Mouse (Mus musculus): ENCODE data around the gene Chek2.
"Not testable (repeated sequence)": the region's sequence is repeated elsewhere in the genome, so short reads cannot be mapped to it uniquely, and the experiment has no call there.

The Chek2 gene

DNA sequence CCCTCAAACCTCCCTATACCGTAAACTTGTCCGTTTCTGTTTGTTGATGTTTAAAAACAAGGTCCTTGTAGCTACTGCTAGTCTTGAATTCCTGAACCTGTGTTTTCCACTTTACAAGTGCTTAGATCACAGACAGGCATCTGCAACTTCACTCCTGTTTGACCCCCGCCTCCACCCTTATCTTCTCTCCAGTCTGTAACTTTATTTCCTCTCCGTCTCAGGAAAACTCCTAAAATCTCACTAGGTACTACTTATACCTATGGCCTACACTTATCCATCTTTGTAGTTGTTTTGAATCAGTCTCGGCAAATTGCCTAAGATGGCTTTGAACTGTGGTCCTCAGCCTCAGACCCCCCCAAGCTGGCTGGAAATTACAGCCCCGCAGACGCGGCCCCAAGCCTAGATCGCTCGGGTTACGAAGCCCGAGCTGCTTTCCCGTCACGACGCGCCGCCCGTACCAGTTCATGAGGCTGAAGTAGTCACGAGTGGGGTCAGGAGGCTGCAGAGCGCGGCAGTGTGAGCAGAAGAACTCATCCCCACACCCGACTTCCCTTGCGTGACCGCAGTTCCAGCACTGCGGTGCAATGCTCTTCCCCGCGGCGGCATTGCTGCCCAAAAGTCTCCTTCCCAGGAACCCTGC lies 621 bp upstream of the Chek2 start:
- no peak for DNase-seq (ENCODE audit: low read depth in 1 of 2, low spot score in 2 of 2)

DNA sequence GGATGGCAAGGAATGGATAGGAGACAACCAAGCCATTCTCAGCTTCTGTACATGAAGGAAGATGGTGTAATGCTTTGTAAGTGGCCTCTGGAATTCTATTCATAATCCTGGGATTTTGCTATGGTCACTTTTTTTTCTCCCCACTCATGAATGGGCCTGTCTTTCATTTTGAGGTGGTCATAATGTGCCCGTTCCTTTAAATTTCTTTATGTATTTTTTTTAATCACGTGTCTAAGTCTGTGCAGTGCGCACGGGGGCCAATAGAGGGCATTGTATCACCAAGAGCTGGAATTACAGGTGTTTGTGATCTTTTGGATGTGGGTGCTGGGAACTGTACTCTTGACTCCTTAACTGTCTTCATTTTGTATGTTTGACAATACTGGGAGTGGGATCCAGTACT lies 686 bp downstream of the Chek2 start:
- DNase-seq (ENCODE audit: low read depth in 1 of 2, low spot score in 2 of 2): peak; percentile 19 to 52

DNA sequence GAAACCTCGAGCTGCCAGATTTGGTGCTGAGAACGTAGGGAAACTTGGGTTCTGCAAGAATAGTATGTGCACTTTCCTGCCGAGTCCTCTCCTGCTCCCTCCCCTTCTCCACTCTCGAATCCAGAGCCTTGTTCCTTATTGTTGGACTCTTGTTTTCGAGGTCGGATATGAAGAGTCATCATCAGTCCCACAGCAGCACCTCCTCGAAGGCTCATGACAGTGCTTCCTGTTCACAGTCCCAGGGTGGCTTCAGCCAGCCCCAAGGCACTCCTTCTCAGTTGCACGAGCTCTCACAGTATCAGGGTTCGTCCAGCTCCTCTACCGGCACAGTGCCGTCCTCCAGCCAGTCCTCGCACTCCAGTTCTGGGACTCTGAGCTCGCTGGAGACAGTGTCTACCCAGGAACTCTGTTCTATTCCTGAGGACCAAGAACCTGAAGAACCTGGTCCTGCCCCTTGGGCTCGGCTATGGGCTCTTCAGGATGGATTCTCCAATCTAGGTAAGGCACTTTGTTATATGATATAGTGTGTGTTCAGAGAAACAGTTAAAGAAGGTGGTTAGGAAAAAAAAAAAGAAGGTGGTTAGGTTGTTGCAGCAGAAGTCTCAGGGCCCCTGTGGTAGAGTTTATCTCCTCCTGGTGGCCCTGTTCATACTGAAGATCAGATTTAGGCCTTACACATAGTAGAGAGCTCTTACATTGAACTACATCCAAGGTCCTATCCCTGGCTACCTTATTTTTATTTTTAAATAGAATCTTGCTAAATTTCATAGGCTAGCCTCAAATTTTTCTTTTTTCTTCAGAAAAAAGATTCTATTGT lies 1.5 kb downstream of the Chek2 start:
- DNase-seq (ENCODE audit: low read depth in 1 of 2, low spot score in 2 of 2): no peak

DNA sequence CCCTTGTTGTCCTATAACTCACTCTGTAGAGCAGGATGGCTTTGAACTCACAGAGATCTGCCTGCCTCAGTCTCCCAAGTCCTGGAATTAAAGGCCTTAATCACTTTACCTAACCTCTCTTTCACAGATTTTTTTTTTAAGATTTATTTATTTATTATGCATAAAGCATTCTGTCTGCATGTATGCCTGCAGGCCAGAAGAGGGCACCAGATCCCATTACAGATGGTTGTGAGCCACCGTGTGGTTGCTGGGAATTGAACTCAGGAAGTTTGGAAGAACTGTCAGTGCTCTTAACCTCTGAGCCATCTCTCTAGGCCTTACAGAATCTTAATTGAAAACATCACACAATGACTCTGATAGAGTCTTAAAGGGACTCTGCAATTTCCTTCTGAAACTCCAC lies 13.2 kb downstream of the Chek2 start:
- DNase-seq (ENCODE audit: low read depth in 1 of 2, low spot score in 2 of 2): no peak

DNA sequence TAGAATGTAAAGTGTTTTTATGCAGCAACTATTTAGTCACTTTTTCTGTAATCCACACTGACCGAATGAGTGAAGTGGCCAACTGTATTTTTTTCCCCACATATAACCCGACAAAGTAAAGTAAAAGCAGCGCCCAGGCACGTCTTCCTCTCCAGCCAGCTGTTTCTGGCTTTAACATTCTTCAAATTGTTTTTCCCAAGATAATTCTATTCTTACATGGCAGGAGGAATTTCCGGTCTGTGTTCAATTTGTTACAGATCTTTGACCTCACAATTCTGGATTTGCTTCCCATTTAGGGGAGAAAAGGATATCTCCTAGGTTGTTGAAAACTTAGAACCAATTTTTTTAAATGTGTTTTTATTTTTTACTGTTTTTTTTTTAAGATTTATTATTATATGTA lies 17.3 kb downstream of the Chek2 start:
- DNase-seq (ENCODE audit: low read depth in 1 of 2, low spot score in 2 of 2): no peak

DNA sequence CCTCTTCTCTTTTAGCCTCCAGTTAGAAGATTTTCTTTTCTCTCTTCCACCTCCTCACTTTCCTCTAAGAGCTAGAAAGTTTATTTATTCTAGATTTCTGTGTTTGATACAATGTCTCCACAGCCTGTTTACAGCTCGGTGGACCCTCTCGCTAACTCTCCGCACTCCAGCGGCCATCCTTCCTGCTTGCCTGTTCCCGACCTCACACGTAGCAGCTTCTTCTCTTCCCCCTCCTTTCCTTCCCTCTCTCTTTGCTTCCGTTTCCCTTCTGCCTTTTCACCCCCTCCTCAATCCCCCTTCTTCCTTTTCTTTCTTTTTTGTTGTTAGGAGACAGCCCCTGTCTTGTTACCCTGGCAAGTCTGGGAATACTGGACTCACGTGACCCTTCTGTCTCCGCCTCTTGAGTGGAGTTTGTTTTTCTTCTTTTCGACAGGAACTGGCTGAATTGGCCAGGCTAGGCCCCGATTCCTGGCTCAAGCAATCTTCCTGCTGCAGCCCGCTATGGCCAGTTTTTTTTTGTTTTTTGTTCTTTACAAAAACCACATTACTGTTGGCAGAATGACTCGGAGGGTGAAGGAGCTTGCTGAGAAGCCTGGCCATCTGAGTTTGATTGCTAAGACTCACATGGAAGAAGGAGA lies 19.4 kb downstream of the Chek2 start:
- no peak for DNase-seq (ENCODE audit: low read depth in 1 of 2, low spot score in 2 of 2)

DNA sequence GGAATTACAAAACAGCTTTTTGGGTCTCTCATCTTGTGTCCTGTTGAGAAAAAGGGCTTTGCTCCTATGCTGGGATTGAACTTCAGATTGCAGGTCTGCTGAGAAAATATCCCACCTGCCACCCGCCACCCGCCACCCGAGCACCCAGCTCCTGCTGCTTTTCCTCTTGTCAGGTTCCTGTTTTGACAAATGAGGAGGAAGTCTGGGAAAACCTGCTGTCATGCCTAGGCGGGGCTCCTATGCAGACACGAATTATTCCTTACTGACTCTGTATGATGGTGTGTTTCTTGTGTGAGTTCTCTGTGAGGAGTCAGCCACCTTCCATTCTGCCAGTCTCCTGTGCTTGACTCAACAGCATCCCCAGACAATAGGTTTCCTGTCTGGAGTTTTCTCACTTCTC lies 20.7 kb downstream of the Chek2 start:
- no peak for DNase-seq (ENCODE audit: low read depth in 1 of 2, low spot score in 2 of 2)

DNA sequence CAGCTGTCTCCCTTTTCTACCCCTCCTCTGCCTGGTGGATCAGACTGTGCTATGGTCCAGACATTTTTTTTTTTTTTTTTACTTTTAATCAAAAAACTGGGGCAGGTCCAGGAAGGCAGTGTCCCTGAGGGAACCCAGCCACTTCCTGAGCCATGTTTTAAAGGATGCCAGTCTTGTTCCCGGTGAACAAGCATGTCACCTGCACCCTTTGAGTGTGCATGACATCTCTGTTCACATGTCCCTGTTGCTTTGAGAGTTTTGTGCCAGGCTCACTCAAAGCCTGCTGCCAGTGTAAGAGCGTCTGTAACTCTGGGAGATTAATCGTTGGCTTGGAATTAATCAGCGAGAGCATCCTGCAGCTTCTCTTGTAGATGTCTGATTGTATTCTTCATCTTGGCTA lies 28.7 kb downstream of the Chek2 start:
- no peak for DNase-seq (ENCODE audit: low read depth in 1 of 2, low spot score in 2 of 2)

DNA sequence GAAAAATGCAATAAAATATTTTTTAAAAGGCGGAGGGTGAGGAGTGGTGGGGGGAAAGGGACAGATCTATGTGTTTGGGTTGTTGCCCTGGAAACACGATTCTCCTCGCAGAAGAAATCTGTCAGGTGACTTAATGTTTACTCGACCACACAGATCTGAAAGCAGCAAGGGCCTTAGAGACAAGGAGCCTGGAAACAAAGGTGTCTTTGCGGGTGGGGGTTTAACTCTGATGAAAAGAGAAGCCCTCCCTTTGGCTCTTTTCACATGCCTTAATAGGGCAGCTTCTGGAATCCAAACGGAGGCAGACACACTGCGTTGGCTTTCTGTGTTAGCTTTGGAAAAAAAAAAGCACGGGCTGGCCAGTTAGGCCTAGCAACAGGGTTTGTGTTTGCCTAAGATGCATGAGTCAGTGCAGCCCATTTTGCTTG lies 29.5 kb downstream of the Chek2 start:
- DNase-seq (ENCODE audit: low read depth in 1 of 2, low spot score in 2 of 2): no peak

DNA sequence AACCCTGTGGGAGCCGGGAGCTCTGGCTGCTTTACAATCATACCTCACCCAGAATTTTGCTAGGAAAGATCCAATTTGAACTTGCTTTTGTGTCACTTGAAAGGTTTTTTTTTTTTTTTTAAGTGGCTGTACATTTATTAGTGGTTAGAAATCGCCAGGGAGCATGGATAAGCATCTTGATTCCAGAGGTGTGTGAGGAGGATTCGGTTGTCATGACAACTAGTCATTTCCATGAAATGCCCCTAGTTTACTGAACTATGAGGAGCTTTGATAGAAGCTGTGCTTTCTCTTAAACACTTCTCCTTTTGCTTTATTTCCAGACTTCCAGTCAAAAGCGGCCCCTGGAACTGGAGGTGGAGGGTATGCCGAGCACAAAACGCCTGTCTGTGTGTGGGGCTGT lies 33.4 kb downstream of the Chek2 start:
- no peak for DNase-seq (ENCODE audit: low read depth in 1 of 2, low spot score in 2 of 2)

DNA sequence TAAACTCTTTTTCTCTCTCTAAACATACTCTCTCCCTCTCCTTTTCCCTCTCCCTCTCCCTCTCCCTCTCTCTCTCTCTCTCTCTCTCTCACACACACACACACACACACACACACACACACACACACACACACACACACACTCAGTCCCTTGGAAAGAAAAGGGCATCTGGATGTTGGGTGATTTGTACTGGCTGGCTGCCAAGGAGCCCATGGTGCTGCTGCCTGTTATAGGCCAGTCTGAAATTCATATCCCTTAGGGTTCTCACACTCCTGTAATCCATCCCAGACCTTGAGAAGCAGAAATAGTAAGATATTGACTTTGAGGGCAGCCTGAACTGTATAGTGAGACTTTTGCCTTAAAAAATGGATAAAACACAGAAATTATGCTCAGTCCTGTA lies 34.9 kb downstream of the Chek2 start:
- DNase-seq (ENCODE audit: low read depth in 1 of 2, low spot score in 2 of 2): no peak

DNA sequence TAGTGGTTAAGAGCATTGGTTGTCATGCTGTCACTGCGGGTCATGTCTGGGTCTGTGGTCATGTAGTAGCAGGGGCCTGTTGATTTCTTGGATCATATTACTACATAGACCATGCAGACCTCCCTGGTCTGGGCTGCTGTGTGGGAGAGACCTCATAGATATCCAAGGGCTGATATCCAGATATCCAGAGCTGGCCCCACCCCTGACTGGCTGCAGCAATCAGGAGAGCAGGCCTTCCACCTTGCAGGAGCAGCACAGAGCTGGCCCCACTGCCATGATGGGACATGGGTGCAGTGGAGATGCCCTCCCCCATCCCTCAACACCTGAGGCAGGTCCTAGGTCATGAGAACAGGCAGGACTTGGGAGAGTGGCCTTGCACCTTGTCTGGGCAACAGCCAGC lies 35.5 kb downstream of the Chek2 start:
- DNase-seq (ENCODE audit: low read depth in 1 of 2, low spot score in 2 of 2): no peak

DNA sequence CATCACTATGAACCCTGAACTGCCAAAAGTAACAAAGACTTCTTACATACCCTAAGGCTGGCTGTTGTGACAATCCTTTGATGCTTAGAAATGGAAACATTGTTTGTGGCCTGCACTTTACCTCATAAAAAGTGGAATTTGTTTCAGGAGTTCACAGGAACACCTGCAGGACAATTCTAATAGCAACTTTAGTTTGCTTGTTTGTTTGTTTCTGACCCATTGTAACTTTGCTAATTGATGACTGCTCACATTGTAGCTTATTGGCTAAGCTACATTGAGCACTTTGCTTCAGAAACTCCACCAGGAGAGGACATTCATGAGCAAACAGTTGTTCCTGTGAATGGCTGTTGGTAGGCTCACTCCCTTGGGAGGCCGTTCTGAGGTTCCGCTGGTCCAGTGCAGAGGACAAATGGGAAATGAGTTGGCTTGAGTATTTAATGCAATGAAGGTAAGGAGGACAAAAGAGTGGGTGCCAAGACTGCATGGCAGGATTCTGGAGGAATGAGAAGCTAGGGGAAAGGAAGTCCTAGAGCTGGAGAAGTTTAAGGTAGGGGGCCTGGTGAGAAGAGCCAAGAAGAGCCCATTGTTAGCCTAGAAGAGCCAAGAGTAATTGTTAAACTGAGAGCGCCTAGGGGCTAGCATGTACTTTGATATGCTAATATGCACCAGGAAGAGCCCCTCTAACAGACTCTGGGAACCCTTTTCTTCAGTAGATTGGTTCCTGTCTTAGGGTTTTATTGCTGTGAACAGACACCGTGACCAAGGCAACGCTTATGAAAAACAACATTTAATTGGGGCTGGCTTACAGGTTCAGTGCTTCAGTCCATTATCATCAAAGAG lies 38.1 kb downstream of the Chek2 start:
- DNase-seq (ENCODE audit: low read depth in 1 of 2, low spot score in 2 of 2): no peak

DNA sequence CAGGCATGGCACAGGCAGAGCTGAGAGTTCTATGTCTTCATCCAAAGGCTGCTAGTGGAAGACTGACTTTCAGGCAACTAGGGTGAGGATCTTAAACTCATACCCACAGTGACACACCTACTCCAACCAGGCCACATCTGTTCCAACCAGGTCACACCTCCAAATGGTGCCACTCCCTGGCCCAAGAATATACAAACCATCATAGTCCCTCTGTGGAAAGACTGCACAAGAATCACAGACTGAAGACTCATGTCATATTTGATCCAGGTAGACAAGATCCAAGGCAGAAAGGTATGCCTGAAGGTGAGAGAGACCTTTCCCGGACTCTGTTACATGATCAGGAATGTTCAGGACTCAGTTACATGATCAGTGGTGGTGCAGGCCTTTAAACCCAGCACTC lies 38.7 kb downstream of the Chek2 start:
- DNase-seq (ENCODE audit: low read depth in 1 of 2, low spot score in 2 of 2): not testable (repeated sequence)

DNA sequence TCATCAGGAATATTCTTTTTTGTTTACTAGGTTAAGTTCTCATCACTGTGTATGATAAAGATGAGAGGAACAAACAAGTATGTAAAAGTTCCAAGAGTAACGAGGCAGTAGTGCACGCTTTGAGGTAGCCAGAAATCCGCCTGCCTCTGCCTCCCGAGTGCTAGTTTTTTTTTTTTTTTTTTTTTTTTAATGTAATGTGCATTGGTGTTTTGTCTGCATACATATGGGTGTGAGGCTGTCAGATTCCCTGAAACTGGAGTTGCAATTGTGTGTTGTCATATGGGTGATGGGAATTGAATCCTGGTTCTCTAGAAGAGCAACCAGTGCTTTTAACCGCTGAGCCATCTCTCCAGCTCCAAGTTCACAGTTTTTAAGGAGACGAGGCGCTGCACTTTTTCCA lies 39.3 kb downstream of the Chek2 start:
- no peak for DNase-seq (ENCODE audit: low read depth in 1 of 2, low spot score in 2 of 2)

DNA sequence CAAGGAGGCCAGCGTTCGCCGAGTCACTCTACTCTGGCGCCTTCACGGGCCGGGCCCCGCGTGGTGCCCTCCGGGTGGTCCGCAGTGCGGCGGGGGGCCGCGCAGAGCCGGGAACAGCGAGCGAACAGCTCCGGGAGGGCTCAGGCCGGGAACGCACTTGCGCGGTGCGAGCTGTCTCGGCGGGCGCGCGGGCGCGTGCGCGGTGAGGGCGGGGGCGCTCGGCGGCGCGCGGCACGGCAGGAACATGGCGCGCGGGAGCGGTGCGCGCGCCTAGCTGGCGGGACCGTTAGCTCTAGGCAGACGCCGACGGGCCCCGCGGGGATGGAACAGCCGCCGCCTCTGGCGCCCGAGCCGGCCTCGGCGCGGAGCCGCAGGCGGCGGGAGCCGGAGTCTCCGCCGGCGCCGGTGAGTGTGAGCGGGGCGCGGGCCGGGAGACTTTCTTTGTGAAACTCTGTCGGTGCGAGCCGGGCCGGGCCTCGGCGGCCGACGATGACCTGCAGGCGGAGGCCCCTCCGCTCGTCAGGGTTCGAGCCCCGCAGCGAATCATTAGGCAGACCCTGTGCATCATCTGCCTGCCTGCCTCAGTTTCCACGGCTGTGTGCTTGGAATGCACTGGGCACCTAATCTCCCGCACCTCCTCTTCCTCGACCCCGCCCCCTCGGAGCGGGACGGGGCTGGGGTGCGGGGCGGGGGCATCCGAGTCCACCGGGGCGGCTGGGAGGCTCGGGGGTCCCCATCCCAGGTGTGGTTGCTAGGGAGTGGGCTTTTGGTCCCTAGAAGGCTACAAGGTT lies 40.0 kb downstream of the Chek2 start, which contains the start of gene Ttc28:
Gene Ttc28 (plus strand): TSS at position 220 of the 791 bp plus-strand sequence.
- peak; percentile 33 to 39 for DNase-seq (ENCODE audit: low read depth in 1 of 2, low spot score in 2 of 2)

DNA sequence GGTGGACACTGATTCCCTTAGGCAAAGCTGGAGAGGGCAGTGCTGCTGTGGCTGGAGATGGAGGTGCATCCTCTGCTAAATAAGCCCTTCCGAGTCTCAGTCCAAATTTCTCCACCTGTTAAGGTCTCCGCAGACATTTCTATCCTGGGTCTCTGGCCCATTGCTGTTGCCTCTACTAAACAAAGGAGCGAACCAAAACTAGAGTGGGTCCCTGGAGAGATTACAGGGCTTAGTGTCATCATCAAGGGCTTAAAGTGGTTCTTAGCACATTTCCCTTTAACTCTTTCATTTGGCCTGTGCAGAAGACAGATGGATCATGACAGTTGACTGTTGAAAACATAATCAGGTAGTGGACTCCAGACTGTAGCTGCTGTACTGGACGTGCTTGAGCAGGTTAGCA lies 48.8 kb downstream of the Chek2 start:
- no peak for DNase-seq (ENCODE audit: low read depth in 1 of 2, low spot score in 2 of 2)

DNA sequence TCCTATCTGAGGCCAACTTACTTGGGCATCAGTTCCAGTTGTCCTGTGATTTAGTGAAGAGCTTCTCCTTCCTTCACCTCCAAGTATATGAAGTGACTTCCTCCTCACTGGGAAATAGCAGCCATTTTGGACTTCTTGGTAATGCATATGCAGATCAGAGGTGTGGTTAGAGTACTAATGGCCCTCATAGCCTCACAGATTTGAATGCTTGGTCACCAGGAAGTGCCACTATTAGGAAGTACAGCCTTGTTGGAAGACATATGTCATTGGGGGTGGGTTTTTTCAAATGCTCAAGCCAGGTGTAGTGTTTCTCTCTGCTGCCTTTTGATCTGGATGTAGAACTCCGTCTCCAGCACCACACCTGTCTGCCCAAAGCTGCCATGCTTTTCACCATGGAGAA lies 50.2 kb downstream of the Chek2 start:
- no peak for DNase-seq (ENCODE audit: low read depth in 1 of 2, low spot score in 2 of 2)

DNA sequence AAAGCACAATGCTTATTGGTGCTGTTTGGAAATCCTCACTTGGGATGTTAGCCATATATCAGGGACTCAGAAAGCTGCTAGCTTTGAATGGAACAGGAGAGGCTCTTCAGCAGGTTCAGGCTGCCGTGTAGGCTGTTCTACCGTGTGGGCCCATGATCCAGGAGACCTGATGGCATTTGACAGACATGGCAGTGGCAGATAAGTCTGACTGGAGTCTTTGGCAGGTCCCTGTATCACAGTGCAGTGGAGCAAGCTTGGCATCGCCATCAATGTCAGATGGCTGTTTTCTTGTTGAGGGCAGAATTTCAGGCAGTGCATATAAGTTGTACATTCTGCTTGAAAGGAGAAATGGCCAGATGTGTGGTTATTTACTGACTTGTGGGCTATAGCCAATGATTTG lies 50.8 kb downstream of the Chek2 start:
- DNase-seq (ENCODE audit: low read depth in 1 of 2, low spot score in 2 of 2): no peak

DNA sequence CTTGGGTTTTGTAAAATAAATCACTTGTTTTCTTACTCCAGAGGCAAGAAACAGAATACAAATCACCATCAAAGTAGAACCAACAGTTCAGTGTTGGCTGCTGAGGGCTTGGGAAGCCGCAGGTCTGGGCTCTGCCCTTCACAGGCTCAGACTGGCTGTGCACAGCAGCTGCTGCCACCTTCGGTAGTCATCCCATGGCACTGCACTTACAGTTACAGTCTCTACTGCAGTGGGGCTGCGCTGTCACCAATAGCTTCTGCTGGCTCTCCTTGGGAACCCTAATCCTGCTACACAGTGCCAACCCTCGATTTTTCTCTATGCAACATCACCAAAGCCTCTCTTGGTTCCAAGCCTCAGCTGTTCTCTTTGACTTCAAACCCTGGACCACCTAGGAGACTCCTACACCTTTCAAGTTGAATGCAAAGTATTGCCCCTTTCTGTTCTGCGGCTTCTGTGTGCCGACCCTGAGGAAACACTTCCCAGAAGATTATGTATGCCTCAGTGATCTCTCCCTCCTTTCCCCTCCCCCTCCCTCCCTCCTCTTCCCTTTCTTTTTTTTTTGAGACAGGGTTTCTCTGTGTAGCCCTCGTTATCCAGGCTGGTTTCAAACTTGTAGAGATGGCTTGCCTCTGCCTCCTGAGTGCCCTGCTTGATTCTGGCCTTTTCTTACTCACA lies 57.5 kb downstream of the Chek2 start:
- no peak for DNase-seq (ENCODE audit: low read depth in 1 of 2, low spot score in 2 of 2)
